Mouse (Mus musculus) left cerebral cortex, postnatal 10 days (tissue): ENCODE measurements around the gene Zfhx3. TPM values are rescaled to one million over a fixed set of nuclear protein-coding genes. Genes with fewer than 3 reads are reported as not detected.

Experiments used
- DNase-seq, 2 experiments: peaks; one replicate each; pipeline ENCODE4 v3.0.0; 2021 to 2022; ENCODE audit warnings: low spot score in 2 of 2, mixed read lengths in 1 of 2; ENCODE audit errors: extremely low spot score in 1 of 2
- intact Hi-C: fragments of 180-260 bp; cut with DNase I; formaldehyde crosslinking; loops from one replicate; pipeline ENCODE4 v1.15.1; 2025
- total RNA-seq, 2 experiments: library from RNA; stranded (reverse); gene quantifications; 2 replicates each; pipeline ENCODE4 v1.2.3; 2021

Gene Zfhx3
- total RNA-seq, 2 experiments from 2014 or later = 3.9 to 4.4 TPM

DNA sequence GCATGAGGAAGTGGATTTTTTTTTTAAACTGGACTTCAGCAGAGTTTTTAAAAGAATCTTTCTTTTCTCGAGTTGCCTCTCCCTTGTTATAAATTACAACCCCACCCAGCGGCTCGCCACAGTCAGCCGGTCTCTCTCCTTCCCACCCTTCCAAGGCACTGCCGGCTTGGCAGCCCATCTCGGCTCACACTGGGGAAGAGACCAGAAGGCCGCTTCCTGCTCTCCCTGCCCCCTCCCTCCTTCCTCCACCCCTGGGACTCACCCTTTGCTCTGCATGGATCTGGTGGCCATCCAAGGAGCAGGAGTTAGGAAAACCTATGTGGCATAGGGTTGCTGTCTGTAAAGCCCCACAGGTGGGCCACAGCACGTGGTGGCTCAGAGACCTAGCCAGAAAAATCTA lies 705.1 kb downstream of the Zfhx3 start:
- peak in 1 of 2 experiments; percentile 81 for DNase-seq
- intact Hi-C loops = no loop called here

DNA sequence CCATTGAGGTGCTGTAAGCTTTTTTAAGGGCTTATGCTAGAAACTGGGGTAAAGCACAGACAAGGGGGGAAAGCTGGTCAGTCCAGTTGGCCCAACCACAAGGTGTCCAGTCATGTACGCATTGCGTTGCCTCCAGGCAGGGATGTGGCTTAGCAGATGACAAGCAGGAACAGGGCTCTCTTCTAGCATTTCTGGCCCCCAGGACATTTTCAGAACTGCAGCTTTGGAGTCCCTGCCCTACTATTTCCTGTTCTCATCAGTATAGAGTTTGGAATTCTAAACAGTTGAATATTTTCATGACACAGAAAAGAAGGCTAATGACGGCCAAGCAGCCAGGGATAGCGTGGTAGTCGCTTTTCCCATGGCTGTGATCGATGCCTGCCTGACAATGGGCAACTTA lies 706.5 kb downstream of the Zfhx3 start:
- DNase-seq = no peak
- intact Hi-C loops = no loop called here

DNA sequence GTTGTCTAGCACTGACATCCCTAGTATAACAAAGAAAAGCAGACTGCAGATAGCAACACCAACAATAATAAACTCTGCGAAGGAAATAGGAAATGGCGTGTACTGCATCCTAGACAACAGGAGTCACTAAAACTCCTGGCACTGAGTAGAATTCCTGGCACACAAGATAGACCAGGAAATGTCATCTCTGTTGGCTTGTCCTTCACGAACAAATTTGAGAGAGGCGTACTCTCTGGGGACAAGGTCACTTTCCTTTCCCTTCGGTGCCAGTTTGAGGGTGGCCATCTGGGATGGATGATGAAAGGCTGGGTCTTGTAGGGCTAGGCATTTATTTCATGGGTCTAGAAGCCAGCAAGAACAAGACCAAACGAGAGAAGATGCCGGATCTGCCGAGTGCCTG lies 708.4 kb downstream of the Zfhx3 start:
- DNase-seq = no peak
- intact Hi-C loops = no loop called here

DNA sequence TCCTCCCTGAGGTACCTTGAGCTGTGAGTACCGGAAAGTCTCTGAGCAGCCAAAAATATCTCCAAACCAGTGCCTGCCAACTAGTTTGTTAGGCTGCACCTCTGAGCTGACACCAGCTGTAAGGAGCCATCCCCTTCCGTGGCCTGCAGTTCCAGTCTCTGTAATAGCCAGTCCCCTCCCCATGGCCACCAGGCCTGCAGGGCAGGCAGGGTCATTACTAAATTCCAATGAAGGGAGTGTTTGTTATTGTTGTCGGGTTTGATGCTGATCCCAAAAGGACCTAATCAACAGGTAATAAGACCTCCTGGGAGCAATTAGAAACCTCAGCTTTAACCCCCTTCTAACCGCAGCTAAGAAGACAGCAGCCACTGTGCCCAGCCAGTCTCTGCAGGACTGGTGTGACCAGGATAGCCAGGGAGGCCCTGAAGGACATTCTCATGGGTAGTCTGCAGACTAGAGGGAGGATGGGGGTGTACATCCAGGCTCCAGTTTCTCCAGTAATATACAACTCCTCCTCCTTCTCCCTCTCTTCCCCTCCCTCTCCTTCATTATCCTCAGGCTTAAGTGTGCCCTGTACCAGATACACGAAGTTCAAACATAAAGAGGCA lies 719.1 kb downstream of the Zfhx3 start:
- intact Hi-C loops = no loop called here
- DNase-seq = no peak

DNA sequence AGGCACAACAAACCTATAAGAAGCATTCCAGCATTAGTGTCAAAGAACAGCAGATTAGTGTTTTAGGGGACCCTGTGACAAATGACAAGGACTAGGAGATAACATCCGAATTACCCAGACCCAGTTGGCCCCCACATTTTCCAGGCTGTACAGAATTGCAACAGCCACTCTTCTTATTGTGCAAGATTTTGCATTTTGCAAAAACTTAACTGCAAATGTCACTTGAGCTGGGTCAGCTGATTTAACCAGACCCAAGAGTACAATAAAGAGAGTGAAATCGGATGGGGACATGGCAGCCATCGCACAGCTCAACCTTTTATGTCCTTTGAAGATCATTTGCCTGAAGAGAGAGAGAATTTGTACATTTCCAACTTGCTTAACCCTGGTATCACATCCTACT lies 720.3 kb downstream of the Zfhx3 start:
- DNase-seq = no peak
- intact Hi-C loops = no loop called here

DNA sequence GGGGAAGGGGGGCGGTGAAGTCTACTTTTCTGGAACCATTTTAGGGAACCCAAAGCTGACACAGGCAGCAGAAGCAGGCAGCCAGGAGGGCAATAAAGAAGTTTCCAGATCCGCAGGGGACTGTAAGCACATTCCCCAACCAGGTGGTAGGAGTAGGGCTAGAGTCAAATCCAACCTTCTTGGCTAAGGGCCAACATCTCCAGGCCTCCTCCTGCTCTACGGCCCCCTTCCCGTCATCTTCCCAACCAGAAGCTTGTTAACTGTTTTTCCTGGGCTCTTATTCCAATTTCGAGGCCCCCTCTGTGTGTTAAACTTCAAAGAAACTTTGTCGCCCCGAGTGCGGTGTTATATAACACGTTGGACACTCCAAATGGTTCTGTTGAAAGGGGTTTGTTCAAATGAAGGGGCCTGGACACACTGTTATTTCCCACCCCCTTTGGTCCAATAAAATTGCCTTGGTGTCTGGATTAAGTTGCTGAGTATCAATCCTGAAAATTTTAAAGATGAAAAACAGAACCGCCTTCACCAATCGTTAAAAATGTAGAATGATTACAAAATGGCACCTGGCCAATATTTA lies 729.6 kb downstream of the Zfhx3 start:
- intact Hi-C loops = no loop called here
- no peak for DNase-seq

DNA sequence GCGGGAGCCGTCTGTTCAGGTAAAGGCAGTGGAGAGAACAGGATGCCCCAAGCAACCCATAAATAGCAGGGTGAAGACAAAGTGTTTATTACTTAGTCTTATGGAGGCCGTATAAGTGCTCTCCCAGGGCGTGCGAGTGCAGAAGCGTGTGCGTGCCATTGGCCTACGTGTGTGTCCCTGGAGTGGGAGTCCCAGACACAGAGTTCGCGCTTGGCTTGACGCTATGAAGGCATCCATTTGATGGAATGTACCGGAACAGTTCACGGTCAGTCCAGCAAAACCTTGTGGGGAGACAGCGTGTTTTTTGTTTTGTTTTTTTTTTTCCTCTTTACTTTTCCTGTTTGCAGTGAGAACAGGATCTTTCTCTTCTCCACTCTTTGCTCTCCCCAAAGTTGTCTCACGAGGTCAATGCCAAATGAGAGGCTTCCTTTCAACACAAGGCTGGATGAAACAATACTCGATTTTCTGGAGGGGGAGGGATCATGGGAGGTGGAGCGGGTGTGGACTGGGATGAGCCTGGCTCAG lies 732.6 kb downstream of the Zfhx3 start:
- intact Hi-C loops = no loop called here
- DNase-seq = no peak

DNA sequence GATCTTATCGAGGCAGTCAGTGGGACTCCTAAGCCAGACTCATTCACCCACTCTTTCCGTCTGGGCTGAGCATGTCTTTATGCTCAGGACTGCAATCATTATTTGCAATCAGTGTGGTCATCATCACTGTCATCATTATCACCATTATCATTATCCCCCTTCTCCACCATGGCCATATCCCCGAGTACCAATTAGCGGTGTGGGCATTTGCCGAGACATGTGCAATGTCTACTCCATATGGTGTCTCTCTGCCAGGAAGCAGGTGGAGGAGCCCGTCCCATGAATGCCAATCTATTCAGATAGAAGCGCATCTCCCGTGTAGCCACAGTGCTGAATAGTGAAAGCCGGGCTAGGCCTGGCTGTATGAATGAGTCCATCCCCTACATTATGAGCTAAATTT lies 747.2 kb downstream of the Zfhx3 start:
- intact Hi-C loops = no loop called here
- DNase-seq = no peak

DNA sequence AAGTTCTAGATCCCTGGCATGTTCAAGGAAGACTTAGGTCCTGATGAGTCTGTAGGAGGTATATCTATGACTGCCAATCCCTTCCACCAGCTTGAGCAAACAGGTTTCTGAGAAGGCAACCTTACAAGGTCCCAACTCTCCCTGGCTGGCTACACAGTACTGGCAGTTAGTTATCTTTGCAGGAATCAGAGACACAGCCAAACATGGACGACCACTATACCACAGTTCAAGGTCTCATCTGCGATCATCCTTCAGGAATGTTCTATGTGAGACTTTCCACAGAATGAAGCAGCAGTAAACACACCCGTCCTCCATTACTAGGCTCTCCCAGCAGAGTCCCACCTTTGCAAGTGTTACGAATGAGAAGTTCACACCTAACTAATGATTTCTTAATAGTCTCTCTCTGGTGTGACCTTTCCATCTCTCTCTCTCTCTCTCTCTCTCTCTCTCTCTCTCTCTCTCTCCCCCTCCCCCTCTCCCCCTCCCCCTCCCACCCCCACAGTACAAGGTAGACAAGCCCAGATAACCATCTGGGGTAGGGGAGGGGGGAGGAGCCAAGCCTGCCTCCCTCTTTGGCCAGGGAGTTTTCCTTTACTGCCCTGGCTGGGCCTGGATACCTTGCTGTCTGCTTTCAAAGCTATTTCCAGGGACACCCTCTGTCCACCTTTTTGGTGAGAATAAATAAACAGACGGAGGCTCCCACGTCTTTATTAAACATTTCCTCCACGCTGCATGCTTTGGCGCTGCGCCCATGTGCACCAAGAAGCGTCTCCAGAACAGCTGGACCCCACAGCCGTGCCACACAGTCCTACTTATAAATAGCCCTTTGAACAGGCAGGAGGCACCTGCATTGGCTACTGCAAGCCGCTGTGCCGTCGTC lies 748.4 kb downstream of the Zfhx3 start:
- intact Hi-C loops = no loop called here
- peak in 1 of 2 experiments; percentile 77 for DNase-seq

DNA sequence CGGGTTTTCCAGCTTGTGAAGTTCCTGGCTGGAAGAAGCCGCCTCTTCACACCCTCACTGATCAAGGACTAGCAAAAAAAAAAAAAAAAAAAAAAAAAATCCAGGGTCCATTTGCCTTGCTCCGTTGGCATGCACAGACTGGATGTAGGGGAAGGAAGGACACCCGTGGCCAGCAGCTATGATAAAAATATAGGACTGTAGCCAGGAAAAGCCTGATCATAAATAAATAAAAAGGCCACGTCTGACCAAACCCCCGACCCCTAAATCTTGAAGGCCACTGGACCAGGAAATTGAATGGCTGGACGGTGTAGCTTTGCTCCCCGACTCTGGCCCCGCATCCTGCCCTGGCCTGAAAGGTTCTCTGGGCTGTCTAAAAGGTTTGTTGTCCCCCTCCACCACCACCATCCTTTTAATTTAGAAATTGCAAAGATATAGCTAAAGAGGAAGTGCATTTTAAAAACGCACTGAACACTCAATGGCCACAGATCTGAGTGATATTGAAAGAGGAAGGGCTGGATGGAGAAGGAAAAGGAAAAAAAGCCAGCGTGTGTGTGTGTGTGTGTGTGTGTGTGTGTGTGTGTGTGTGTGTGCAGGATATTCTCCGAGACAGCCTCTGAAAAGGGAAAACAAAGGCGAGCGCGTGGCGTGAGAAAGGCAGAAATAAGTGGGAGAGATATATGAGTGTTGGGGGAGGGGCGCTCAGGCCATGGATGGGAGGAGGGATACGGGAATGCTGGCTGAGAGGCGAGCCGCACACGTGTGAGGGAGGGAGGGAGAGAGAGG lies 749.2 kb downstream of the Zfhx3 start:
- DNase-seq = peak in 1 of 2 experiments; percentile 71
- intact Hi-C loops = no loop called here

DNA sequence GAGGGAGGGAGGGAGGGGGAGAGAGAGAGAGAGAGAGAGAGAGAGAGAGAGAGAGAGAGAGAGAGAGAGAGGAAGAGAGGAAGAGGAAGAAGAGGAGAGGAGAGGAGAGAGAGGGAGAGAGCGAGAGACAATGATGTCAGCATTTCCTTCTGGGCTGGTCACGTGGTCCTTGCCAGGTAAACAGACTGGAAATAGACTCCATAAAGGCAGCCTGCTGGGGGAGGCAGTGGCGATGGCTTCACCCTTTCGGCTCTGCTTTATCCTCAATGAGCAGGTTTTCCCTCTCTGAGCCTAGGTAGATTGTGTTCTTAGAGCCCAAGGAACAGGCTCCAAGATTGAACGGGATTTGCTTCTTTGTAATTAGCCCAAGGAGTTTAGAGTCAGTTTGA lies 749.8 kb downstream of the Zfhx3 start:
- intact Hi-C loops = no loop called here
- peak in 1 of 2 experiments; percentile 43 for DNase-seq

DNA sequence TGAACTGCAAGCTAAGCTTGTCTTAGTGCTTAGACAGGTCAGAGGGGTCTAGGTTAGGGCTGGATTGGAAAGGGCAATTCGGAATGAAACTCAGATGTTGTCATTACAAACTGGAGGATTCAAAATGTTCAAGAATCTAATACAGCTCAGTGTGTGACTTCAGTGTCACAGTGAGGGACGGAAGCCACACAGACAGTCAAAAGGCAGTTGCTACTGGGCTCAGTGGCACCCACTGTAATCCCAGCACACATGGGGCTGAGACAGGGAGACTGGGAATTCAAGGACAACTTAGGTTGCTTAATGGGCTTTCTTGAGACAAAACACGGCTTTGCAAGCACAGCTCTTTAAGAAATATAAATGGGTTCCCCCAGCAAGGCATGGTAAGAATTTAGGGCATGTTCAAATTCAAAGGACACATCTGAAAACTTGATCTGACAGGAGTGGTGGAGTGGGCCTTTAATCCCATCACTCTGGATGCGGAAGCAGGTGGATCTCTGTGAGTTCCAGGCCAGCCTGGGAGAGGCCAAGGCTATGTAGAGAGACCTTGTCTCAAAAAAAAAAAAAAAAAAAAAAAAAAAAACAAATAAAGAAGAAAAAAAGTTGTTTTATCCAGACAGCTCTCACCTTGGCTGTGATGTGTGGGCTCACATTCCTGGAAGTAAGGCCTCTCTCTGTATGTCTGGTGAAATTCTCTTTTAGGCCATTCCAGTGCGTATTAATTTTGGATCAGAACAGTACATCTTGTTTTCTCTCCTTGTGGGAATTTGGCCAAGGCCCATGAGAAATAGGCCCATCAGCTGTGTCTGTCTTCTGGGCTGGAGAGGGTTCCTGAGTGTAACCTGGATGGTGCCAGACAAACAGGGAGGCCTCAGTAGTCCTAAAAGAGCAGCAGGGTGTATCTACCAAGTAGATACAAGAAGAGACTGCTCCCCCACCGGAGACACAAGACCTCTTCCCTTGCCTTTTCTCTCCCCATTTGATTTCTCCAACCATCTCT lies 750.5 kb downstream of the Zfhx3 start:
- intact Hi-C loops = no loop called here
- no peak for DNase-seq

DNA sequence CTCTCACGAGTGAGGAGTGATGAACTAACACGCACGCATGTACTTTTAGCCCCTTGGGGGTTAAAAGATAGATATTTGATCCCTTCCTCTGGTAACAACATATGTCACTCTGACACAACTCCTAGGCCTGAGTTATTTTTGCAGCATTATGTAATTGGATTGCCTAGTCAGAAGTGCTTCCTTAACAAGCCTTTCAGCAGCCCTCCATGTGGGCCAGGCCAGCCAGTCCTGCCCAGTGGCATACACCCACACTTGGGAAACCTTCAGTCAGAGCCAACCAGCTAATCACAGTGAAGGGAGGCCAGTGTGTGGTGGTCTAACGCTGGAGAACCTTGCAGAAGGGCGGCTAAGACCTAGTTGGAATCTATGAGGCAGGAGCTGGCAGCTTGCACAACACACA lies 751.4 kb downstream of the Zfhx3 start:
- no peak for DNase-seq
- intact Hi-C loops = no loop called here

DNA sequence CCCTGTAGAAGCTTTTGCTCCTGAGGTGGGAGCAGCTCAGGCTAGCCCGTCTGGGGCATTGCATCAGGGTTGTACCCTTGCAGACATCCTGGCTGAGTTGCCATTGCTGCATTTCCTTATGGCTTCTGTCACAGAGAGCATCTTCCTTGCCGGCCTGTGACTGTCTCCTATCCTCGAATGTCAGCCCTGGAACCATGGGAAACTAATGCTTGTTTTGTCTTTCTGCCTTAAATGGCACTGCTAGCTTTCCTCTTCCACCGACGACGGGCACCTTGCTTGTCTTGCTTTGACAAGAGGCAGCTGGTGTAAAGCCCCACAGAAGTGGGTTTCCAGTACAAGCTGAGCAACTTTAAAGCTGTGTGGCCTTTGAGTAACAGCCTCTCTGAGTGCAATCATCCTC lies 752.1 kb downstream of the Zfhx3 start:
- intact Hi-C loops = no loop called here
- DNase-seq = no peak

DNA sequence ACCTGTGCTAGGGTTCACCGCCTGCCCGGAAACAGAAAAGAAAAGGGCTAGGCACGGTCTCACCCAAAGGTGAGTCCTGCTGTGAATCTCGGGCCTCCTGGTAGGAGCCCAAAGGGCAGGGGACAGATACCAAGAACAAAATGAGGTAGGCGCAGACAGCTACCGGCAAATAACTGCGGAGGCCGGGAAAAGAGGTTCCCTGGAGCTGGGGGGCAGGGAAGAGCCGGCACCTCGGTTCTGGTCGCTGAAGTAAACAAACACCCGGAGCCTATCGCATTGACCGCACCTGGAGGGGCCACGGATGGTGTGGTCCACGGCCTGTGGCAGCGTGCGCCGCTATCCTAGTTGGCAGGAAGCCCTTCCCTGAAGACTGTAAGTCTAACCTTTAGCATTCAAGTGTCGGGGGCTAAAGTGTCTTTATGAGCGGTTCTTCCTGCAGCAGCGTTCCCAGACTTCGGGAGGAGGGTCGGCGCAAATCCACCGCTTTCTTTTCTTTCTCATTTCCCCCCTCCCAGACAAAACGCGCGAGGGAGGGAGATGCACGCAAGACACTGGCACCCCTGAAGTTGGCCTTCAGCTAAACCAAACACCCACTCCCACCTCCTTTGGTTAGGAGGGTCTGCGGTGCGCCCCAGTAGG lies 752.9 kb downstream of the Zfhx3 start:
- intact Hi-C loops = loop anchor here (5.0 kb wide), 2 partner anchors 448 to 743 kb away; no protein-coding TSS in a partner anchor

DNA sequence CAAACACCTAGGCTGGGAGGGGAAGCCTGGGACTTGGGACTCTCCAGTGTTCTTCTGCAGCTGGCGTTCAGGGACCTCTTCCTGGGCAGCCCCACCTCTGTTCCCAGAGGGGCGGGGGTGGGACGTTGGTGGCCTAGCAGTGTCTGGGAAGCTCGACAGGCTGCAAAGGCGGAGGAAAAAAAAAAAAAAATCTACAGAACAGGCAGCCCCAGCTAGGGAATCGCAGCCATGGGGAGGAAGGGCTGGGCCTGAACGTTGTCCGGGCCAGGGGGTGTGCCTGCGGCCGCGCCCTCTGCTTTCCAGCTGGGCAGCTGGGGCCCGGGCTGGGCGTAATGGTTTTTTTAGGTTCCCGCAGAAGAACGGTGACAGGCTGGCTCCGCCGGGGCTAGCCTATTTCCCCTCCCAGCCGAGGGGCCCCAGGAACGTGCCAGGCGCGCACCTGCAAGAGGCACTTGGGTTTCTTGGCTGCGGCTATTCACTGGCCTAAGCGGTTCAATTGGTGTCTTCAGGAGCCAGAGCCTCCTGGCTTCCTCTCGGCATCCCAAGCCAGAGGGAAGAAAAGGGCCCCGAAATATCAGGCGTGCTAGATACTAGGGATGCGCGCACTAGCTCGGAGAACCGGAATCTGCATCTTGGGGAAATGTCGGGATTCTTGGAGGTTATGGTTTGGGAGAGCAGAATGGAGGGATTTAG lies 753.6 kb downstream of the Zfhx3 start:
- DNase-seq = peak in 1 of 2 experiments; percentile 44
- intact Hi-C loops = loop anchor here (5.0 kb wide), 2 partner anchors 449 to 744 kb away; no protein-coding TSS in a partner anchor

More for the DNA sequence above, 752.9 kb downstream of the Zfhx3 start:
- no peak for DNase-seq
